Mouse (Mus musculus): ENCODE measurements around the gene Dctd. TPM values are rescaled to one million over a fixed set of nuclear protein-coding genes. Genes with fewer than 3 reads are reported as not detected.
A peak's percentile ranks its signal among the peaks of the same experiment; 100 is the strongest.

Dctd gene
- polyA plus RNA-seq, 1 experiment from 2014 or later: 32.9 TPM

- H3K4me3 ChIP-seq (ENCODE audit: low read depth, low read length): no peak overlapping the region
- H3K9me3 ChIP-seq (ENCODE audit: control insufficient read depth, low read length): no peaks in the 10 kb centered on the region
- no peaks in the 10 kb centered on the region for H3K27me3 ChIP-seq (ENCODE audit: control insufficient read depth, insufficient read depth, low read length)
- H3K4me1 ChIP-seq (ENCODE audit: control insufficient read depth, insufficient read depth, low read length): peaks cover 4% of the 10 kb centered on the region; the same call in 1 of the 2 replicates
- DNase-seq (ENCODE audit: low spot score): no peak
- H3K4me2 ChIP-seq (ENCODE audit: low read depth): no peak overlapping the region
- no peak overlapping the region for H3K9ac ChIP-seq (ENCODE audit: low read length)
- no peak for ATAC-seq (ENCODE audit: insufficient read depth, low FRiP score, low TSS enrichment)
- no peak overlapping the region for H3K27ac ChIP-seq (ENCODE audit: low read depth, low read length)
- 77% methylated on average over 14 of the region's 14 CpGs for WGBS
- H3K36me3 ChIP-seq (ENCODE audit: control insufficient read depth, insufficient read depth, low read length): no peaks in the 10 kb centered on the region
Measured at GRCm38 (mm10) chr8:48100100-48100787, 1.4 kb downstream of the Dctd start.

GRCm38 (mm10) chr8:48109373-48109855 lies 10.5 kb downstream of the Dctd start:
- Histone ChIP-seq H3K4me3 (ENCODE audit: low read depth, low read length) (peak overlapping the region; percentile 69), H3K9ac (ENCODE audit: low read length) (peak overlapping the region; percentile 75; the same call in 1 of the 2 replicates), H3K27ac (ENCODE audit: low read depth, low read length) (no peak overlapping the region), H3K4me2 (ENCODE audit: low read depth) (peak overlapping the region; percentile 63), H3K36me3 (ENCODE audit: control insufficient read depth, insufficient read depth, low read length) (no peaks in the 10 kb centered on the region), H3K27me3 (ENCODE audit: control insufficient read depth, insufficient read depth, low read length) (no peaks in the 10 kb centered on the region), H3K9me3 (ENCODE audit: control insufficient read depth, low read length) (no peaks in the 10 kb centered on the region), H3K4me1 (ENCODE audit: control insufficient read depth, insufficient read depth, low read length) (0 out of 2 replicates have a peak, but pooled peaks cover 4% of the 10 kb centered on the region)
- 39% methylated on average over 5 of the region's 5 CpGs for WGBS
- peak; percentile 35; the same call in 1 of the 2 replicates for ATAC-seq (ENCODE audit: insufficient read depth, low FRiP score, low TSS enrichment)
- no peak for DNase-seq (ENCODE audit: low spot score)

- no peaks in the 10 kb centered on the region for H3K36me3 ChIP-seq (ENCODE audit: control insufficient read depth, insufficient read depth, low read length)
- WGBS: under 1% methylated on average over 47 of the region's 61 CpGs
- no peaks in the 10 kb centered on the region for H3K27me3 ChIP-seq (ENCODE audit: control insufficient read depth, insufficient read depth, low read length)
- ATAC-seq (ENCODE audit: insufficient read depth, low FRiP score, low TSS enrichment) (peak; percentile 89), DNase-seq (ENCODE audit: low spot score) (peak; percentile 75)
- peak overlapping the region; percentile 63 for H3K4me2 ChIP-seq (ENCODE audit: low read depth)
- peak overlapping the region; percentile 75 for H3K9ac ChIP-seq (ENCODE audit: low read length)
- no peaks in the 10 kb centered on the region for H3K9me3 ChIP-seq (ENCODE audit: control insufficient read depth, low read length)
- H3K4me3 ChIP-seq (ENCODE audit: low read depth, low read length): peak overlapping the region; percentile 69
- 0 out of 2 replicates have a peak, but pooled peaks cover 4% of the 10 kb centered on the region for H3K4me1 ChIP-seq (ENCODE audit: control insufficient read depth, insufficient read depth, low read length)
- H3K27ac ChIP-seq (ENCODE audit: low read depth, low read length): no peak overlapping the region
Measured at GRCm38 (mm10) chr8:48109856-48110780, 11.2 kb downstream of the Dctd start.

- Histone ChIP-seq H3K9ac (ENCODE audit: low read length) (no peak overlapping the region), H3K4me3 (ENCODE audit: low read depth, low read length) (no peak overlapping the region), H3K9me3 (ENCODE audit: control insufficient read depth, low read length) (no peaks in the 10 kb centered on the region), H3K36me3 (ENCODE audit: control insufficient read depth, insufficient read depth, low read length) (no peaks in the 10 kb centered on the region), H3K4me1 (ENCODE audit: control insufficient read depth, insufficient read depth, low read length) (0 out of 2 replicates have a peak, but pooled peaks cover 4% of the 10 kb centered on the region), H3K27ac (ENCODE audit: low read depth, low read length) (no peak overlapping the region), H3K4me2 (ENCODE audit: low read depth) (no peak overlapping the region), H3K27me3 (ENCODE audit: control insufficient read depth, insufficient read depth, low read length) (no peaks in the 10 kb centered on the region)
- 85% methylated on average over 6 of the region's 6 CpGs for WGBS
- ATAC-seq (ENCODE audit: insufficient read depth, low FRiP score, low TSS enrichment) (no peak), DNase-seq (ENCODE audit: low spot score) (no peak)
Measured at GRCm38 (mm10) chr8:48114591-48114990, 15.7 kb downstream of the Dctd start.

GRCm38 (mm10) chr8:48122991-48123390 lies 24.1 kb downstream of the Dctd start:
- ATAC-seq (ENCODE audit: insufficient read depth, low FRiP score, low TSS enrichment): no peak
- Histone ChIP-seq H3K27ac (ENCODE audit: low read depth, low read length) (no peak overlapping the region), H3K27me3 (ENCODE audit: control insufficient read depth, insufficient read depth, low read length) (no peaks in the 10 kb centered on the region), H3K4me3 (ENCODE audit: low read depth, low read length) (no peak overlapping the region), H3K4me1 (ENCODE audit: control insufficient read depth, insufficient read depth, low read length) (no peaks in the 10 kb centered on the region), H3K4me2 (ENCODE audit: low read depth) (no peak overlapping the region), H3K36me3 (ENCODE audit: control insufficient read depth, insufficient read depth, low read length) (no peaks in the 10 kb centered on the region), H3K9me3 (ENCODE audit: control insufficient read depth, low read length) (no peaks in the 10 kb centered on the region), H3K9ac (ENCODE audit: low read length) (no peak overlapping the region)
- DNase-seq (ENCODE audit: low spot score): no peak
- 92% methylated on average over 1 of the region's 1 CpGs for WGBS

GRCm38 (mm10) chr8:48124857-48125256 lies 26.0 kb downstream of the Dctd start:
- no peak overlapping the region for H3K4me2 ChIP-seq (ENCODE audit: low read depth)
- no peak overlapping the region for H3K4me3 ChIP-seq (ENCODE audit: low read depth, low read length)
- 0 out of 2 replicates have a peak, but pooled peaks cover 2% of the 10 kb centered on the region for H3K36me3 ChIP-seq (ENCODE audit: control insufficient read depth, insufficient read depth, low read length)
- 89% methylated on average over 8 of the region's 8 CpGs for WGBS
- H3K4me1 ChIP-seq (ENCODE audit: control insufficient read depth, insufficient read depth, low read length): no peaks in the 10 kb centered on the region
- no peak overlapping the region for H3K9ac ChIP-seq (ENCODE audit: low read length)
- H3K9me3 ChIP-seq (ENCODE audit: control insufficient read depth, low read length): no peaks in the 10 kb centered on the region
- no peak overlapping the region for H3K27ac ChIP-seq (ENCODE audit: low read depth, low read length)
- no peak for ATAC-seq (ENCODE audit: insufficient read depth, low FRiP score, low TSS enrichment)
- no peaks in the 10 kb centered on the region for H3K27me3 ChIP-seq (ENCODE audit: control insufficient read depth, insufficient read depth, low read length)
- DNase-seq (ENCODE audit: low spot score): no peak

GRCm38 (mm10) chr8:48126954-48127353 lies 28.1 kb downstream of the Dctd start:
- Histone ChIP-seq H3K36me3 (ENCODE audit: control insufficient read depth, insufficient read depth, low read length) (0 out of 2 replicates have a peak, but pooled peaks cover 2% of the 10 kb centered on the region), H3K9ac (ENCODE audit: low read length) (no peak overlapping the region), H3K27me3 (ENCODE audit: control insufficient read depth, insufficient read depth, low read length) (no peaks in the 10 kb centered on the region), H3K9me3 (ENCODE audit: control insufficient read depth, low read length) (no peaks in the 10 kb centered on the region), H3K4me2 (ENCODE audit: low read depth) (no peak overlapping the region), H3K4me1 (ENCODE audit: control insufficient read depth, insufficient read depth, low read length) (no peaks in the 10 kb centered on the region), H3K27ac (ENCODE audit: low read depth, low read length) (no peak overlapping the region), H3K4me3 (ENCODE audit: low read depth, low read length) (no peak overlapping the region)
- DNase-seq (ENCODE audit: low spot score) (no peak), ATAC-seq (ENCODE audit: insufficient read depth, low FRiP score, low TSS enrichment) (no peak)
- WGBS: 87% methylated on average over 13 of the region's 13 CpGs

- DNase-seq (ENCODE audit: low spot score) (no peak), ATAC-seq (ENCODE audit: insufficient read depth, low FRiP score, low TSS enrichment) (no peak)
- Histone ChIP-seq H3K4me1 (ENCODE audit: control insufficient read depth, insufficient read depth, low read length) (no peaks in the 10 kb centered on the region), H3K27me3 (ENCODE audit: control insufficient read depth, insufficient read depth, low read length) (no peaks in the 10 kb centered on the region), H3K4me3 (ENCODE audit: low read depth, low read length) (no peak overlapping the region), H3K9ac (ENCODE audit: low read length) (no peak overlapping the region), H3K9me3 (ENCODE audit: control insufficient read depth, low read length) (no peaks in the 10 kb centered on the region), H3K4me2 (ENCODE audit: low read depth) (no peak overlapping the region), H3K36me3 (ENCODE audit: control insufficient read depth, insufficient read depth, low read length) (0 out of 2 replicates have a peak, but pooled peaks cover 2% of the 10 kb centered on the region), H3K27ac (ENCODE audit: low read depth, low read length) (no peak overlapping the region)
- WGBS: 68% methylated on average over 8 of the region's 8 CpGs
Measured at GRCm38 (mm10) chr8:48130266-48130665, 31.4 kb downstream of the Dctd start.

Measured in neural tube, embryonic 11.5 days (tissue).